Comparison of ENCODE assay signal across 11 mouse cellular contexts in the genomic region with DNA sequence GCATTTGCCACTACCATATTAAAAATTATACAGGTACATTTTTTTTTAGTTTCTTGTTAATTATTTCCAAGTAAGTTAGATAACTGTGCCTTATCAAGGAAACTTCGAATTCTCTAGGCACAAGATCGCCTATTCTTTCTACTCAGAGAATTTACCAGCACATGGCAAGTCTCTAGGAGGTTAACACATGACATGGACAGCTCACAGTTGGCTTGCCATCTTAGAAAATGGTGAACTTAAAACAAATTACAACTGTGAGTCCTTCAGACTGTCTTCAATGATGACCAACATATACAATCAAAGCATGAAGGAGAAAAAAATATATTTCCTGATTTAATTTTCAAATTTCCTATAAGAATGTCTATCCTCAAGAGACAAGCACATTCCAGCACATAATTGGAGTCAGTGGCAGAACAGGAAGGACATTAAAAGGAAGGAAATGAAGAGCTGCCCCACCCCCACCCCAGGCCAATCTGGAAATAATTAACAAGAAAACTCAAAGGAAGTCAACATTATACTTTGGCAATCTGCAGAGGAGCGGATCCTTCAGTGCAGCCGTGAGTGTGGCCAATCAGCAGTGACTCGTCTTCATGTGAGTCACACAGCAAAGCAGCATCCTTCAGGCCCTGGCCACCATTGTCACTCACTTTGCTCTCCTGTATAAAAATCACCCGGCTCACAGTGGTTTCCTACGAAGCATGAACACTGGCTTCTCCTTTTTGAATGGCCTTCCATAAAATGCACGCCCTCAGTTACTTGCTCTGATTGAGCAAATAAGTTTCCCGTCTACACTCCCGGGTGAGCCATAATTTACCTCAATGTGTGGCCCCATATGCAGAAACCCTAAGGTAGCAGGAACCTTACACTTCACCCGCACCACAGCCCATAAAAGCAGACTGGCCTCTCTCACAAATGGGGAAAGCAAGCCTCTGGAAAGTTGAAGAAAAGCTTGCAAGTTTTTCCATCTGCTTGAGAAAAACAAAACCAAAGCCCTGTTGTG. TPM values are rescaled to one million over a fixed set of nuclear protein-coding genes. Genes with fewer than 3 reads are reported as not detected.
DNase-seq lines count a peak whose midpoint lies in the region; ATAC-seq and TF ChIP-seq lines count a peak whose summit lies in the region.
"Had no signal": no experiment of that assay in that cellular context is flagged by ENCODE, and none has a peak within 500 bp of the region (broad histone marks: within the 10 kb centered on the region; RNA-seq: fewer than 3 reads in every experiment).

No protein-coding gene starts in this region.

- no peaks in the 10 kb centered on the region for H3K27me3 ChIP-seq in hindbrain, embryonic 10.5 days (ENCODE audit: insufficient read depth, poor library complexity, severe bottlenecking)
- H3K27me3 ChIP-seq in hindbrain, postnatal 0 days (ENCODE audit: insufficient read depth, low read length), result no peaks in the 10 kb centered on the region
- H3K27me3 ChIP-seq in kidney, postnatal 0 days (ENCODE audit: insufficient read depth, low read length), result no peaks in the 10 kb centered on the region
- H3K27me3 ChIP-seq: neural tube, embryonic 15.5 days had no signal

- H3K9me3 ChIP-seq in hindbrain, embryonic 10.5 days, result no peaks in the 10 kb centered on the region
- no peaks in the 10 kb centered on the region for H3K9me3 ChIP-seq in hindbrain, postnatal 0 days (ENCODE audit: low read length)
- no peaks in the 10 kb centered on the region for H3K9me3 ChIP-seq in kidney, postnatal 0 days (replicated peaks; ENCODE audit: low read length)
- H3K9me3 ChIP-seq: neural tube, embryonic 15.5 days had no signal

- H3K9ac ChIP-seq in hindbrain, postnatal 0 days (replicated peaks; ENCODE audit: low read length), result no peak overlapping the region
- no peak overlapping the region for H3K9ac ChIP-seq in kidney, postnatal 0 days (ENCODE audit: low read depth, low read length)
- H3K9ac ChIP-seq: neural tube, embryonic 15.5 days had no signal

- no peak overlapping the region for H3K4me2 ChIP-seq in hindbrain, postnatal 0 days (ENCODE audit: low read depth, low read length)
- H3K4me2 ChIP-seq in kidney, postnatal 0 days (ENCODE audit: low read length), result no peak overlapping the region; the same call in 1 of the 2 replicates
- H3K4me2 ChIP-seq: neural tube, embryonic 15.5 days had no signal

- intact Hi-C loops in left cerebral cortex, postnatal 14 days (cut with DNase I), result no loop called here

- H3K36me3 ChIP-seq in hindbrain, embryonic 10.5 days, result no peaks in the 10 kb centered on the region
- H3K36me3 ChIP-seq in hindbrain, postnatal 0 days (ENCODE audit: insufficient read depth, low read length), result no peaks in the 10 kb centered on the region
- no peaks in the 10 kb centered on the region for H3K36me3 ChIP-seq in kidney, postnatal 0 days (ENCODE audit: insufficient read depth, low read length)
- H3K36me3 ChIP-seq: neural tube, embryonic 15.5 days had no signal

- ATAC-seq in hindbrain, postnatal 0 days, result no peak
- ATAC-seq in kidney, postnatal 0 days (replicated peaks; ENCODE audit: low FRiP score, low read depth), result no peak

- WGBS in hindbrain, embryonic 10.5 days, result 71% methylated on average over 11 of the region's 11 CpGs
- WGBS in hindbrain, postnatal 0 days, result 73% methylated on average over 11 of the region's 11 CpGs
- WGBS in kidney, postnatal 0 days, result 30% methylated on average over 11 of the region's 11 CpGs

- DNase-seq in hindbrain, embryonic 10.5 days (ENCODE audit: low spot score), result peak; percentile 43
- DNase-seq in hindbrain, postnatal 0 days (ENCODE audit: low spot score), result no peak
- DNase-seq in embryo, embryonic 11.5 days (ENCODE audit: low read depth, low spot score), result peak; percentile 36
- peak; percentile 63 for DNase-seq in kidney, postnatal 0 days (ENCODE audit: low spot score)
- peak; percentile 61 for DNase-seq in mesoderm, embryonic 11.5 days (ENCODE audit: low read depth, low spot score)
- no peak for DNase-seq in left cerebral cortex, postnatal 14 days (ENCODE audit: low spot score in 2 of 2)
- DNase-seq in retina, embryonic 14.5 days (ENCODE audit: low spot score), result no peak
- DNase-seq in ovary, adult 18-20 months (ENCODE audit: low spot score), result no peak
- DNase-seq: gastrocnemius, postnatal 14 days; thymus, postnatal 25 days had no signal

- H3K4me3 ChIP-seq in hindbrain, embryonic 10.5 days, result no peak overlapping the region
- H3K4me3 ChIP-seq in hindbrain, postnatal 0 days (ENCODE audit: low read length), result no peak overlapping the region
- no peak overlapping the region for H3K4me3 ChIP-seq in kidney, postnatal 0 days (replicated peaks; ENCODE audit: low read depth, low read length)
- H3K4me3 ChIP-seq: neural tube, embryonic 15.5 days had no signal

- no peak for TF ChIP-seq CTCF in hindbrain, postnatal 0 days (IDR thresholded peaks at IDR 0.05; ENCODE audit: low read depth)
- no peak for TF ChIP-seq CTCF in kidney, postnatal 0 days (IDR thresholded peaks at IDR 0.05; ENCODE audit: low read depth)

- peak overlapping the region; percentile 23; the same call in 1 of the 2 replicates for H3K27ac ChIP-seq in hindbrain, embryonic 10.5 days
- H3K27ac ChIP-seq in hindbrain, postnatal 0 days, result no peak overlapping the region
- H3K27ac ChIP-seq in kidney, postnatal 0 days, result no peak overlapping the region
- H3K27ac ChIP-seq: neural tube, embryonic 15.5 days had no signal

- H3K4me1 ChIP-seq in hindbrain, embryonic 10.5 days (replicated peaks), result peaks cover 3% of the 10 kb centered on the region; the same call in 1 of the 2 replicates
- no peaks in the 10 kb centered on the region for H3K4me1 ChIP-seq in hindbrain, postnatal 0 days (ENCODE audit: insufficient read depth, low read length)
- peaks cover 10% of the 10 kb centered on the region; the same call in 1 of the 2 replicates for H3K4me1 ChIP-seq in kidney, postnatal 0 days (replicated peaks; ENCODE audit: insufficient read depth, low read length)
- H3K4me1 ChIP-seq: neural tube, embryonic 15.5 days had no signal

RNA-seq across cellular contexts. Expression of a gene that starts 26.4 kb away (rescaled TPM):
- polyA plus RNA-seq in hindbrain, embryonic 10.5 days (2016; fragmentation: Nextera tagmentation; extraction: Ambion mirVana), result 10.0 and 14.2 TPM in 2 replicates
- total RNA-seq in hindbrain, postnatal 0 days (2014; rRNA removed), result 0.73 and 0.79 TPM in 2 replicates
- polyA plus RNA-seq in hindbrain, postnatal 0 days (2015; fragmentation: Nextera tagmentation; extraction: Ambion mirVana), result 3.7 and 3.9 TPM in 2 replicates
- 15.3 and 17.2 TPM in 2 replicates for polyA plus RNA-seq in kidney, postnatal 0 days (2015; fragmentation: Nextera tagmentation; extraction: Ambion mirVana)
- total RNA-seq in left cerebral cortex, postnatal 14 days (2021), result 1 to 10 TPM; 2.5 to 2.8 TPM

RNA-seq across cellular contexts. Expression of a gene that starts 44.7 kb away (rescaled TPM):
- polyA plus RNA-seq in hindbrain, embryonic 10.5 days (2016; fragmentation: Nextera tagmentation; extraction: Ambion mirVana), result 1.5 and 1.9 TPM in 2 replicates
- not detected in 2 replicates for total RNA-seq in hindbrain, postnatal 0 days (2014; rRNA removed)
- 2.3 and 2.8 TPM in 2 replicates for polyA plus RNA-seq in hindbrain, postnatal 0 days (2015; fragmentation: Nextera tagmentation; extraction: Ambion mirVana)
- polyA plus RNA-seq in kidney, postnatal 0 days (2015; fragmentation: Nextera tagmentation; extraction: Ambion mirVana), result 0.43 and 0.66 TPM in 2 replicates
- total RNA-seq in left cerebral cortex, postnatal 14 days (2021), result under 1 TPM in 1 of 2 experiments, not detected in 1; 0.35 TPM
- total RNA-seq: gastrocnemius, postnatal 14 days had no signal

Comparison
In these comparisons a context has a peak if more than half of its experiments do, and no peak if none do; other contexts are left out.
1. DNase-seq: peak in hindbrain, embryonic 10.5 days (single experiment), embryo, embryonic 11.5 days (single experiment), kidney, postnatal 0 days (single experiment) and mesoderm, embryonic 11.5 days (single experiment); none in hindbrain, postnatal 0 days (single experiment), left cerebral cortex, postnatal 14 days (0 of 2), retina, embryonic 14.5 days (single experiment) and ovary, adult 18-20 months (single experiment).